Mouse (Mus musculus): Measurements from ENCODE around the gene Olfr1510.
"Not testable (repeated sequence)": the region's sequence is repeated elsewhere in the genome, so short reads cannot be mapped to it uniquely, and the experiment has no call there.

Olfr1510 gene

GRCm38 (mm10) chr14:52414273-52414672, at the start of gene Olfr1510:
Olfr1510 (minus strand) TSS chr14:52414373.
- DNase-seq (ENCODE audit: low read depth, low spot score): no peak

DNA sequence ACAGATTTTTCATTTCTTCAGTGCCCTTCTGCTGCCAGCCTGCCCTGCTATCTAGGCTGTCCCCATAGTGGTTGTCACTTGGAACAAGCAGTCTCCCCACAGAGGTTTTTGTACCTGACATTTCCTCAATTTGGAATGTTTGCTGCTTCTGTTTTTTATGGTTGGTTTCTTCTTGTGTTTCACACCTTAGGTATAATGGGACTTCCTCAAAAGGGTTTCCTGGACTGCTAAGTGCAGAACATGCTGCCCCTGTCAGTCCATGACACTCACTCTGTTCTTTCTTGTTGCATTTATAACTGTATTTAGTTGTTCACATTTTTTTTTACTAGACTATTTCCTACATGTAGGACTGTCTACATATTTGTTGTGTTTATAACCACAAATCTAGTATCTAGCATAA, 47.8 kb upstream of the Olfr1510 start:
- no peak for DNase-seq (ENCODE audit: low read depth, low spot score)

- DNase-seq (ENCODE audit: low read depth, low spot score): no peak
These were observed 37.0 kb upstream of the Olfr1510 start for GRCm38 (mm10) chr14:52451138-52451537.

GRCm38 (mm10) chr14:52442690-52443089, 28.5 kb upstream of the Olfr1510 start, which contains the start of gene Olfr1509:
Olfr1509 (plus strand) TSS chr14:52442990.
- DNase-seq (ENCODE audit: low read depth, low spot score): no peak

DNA sequence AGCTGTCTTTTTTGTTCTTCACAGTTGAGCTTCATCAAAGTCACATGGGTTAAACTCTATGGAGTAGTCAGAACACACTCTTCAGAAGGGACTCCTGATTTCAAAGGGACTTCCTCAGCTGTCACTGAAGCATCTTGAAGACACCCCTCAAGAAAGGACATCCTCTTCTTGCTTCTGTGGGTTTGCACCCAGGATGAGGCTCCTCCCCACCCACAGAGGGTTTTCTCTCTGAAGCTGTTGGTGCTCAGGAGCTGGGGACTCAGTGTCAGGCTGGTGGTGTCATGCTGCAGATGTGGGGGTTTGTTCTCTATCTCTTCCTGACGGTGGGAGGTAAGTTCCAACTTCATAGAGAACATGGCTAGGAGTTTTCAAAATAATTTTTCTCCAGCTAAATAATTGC, 13.5 kb upstream of the Olfr1510 start:
- DNase-seq (ENCODE audit: low read depth, low spot score): no peak

- DNase-seq (ENCODE audit: low read depth, low spot score): not testable (repeated sequence)
These were observed 3.8 kb downstream of the Olfr1510 start for GRCm38 (mm10) chr14:52410142-52410919.

DNA sequence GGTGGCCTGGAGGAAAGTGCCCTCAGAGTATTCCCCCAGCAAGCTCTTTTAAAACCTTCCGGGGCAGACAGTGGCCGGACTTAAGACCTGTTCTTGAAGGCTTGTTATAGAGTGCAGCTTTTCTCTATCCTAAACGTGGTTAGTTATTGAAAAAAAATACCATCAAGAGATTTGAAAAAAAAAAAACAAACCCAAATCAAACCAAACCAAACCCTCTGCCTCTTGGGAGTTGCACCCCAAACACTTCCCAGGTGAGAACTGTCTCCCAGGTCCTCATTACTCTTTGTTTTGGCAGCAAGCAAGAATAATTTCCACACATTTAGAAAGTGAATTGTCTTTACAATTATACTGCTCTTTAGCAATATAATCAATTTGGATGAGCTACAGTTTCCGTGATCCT, 16.9 kb downstream of the Olfr1510 start, which contains the start of gene Olfr1511:
Gene Olfr1511 (minus strand): TSS at position 101 of the 400 bp plus-strand sequence.
- no peak for DNase-seq (ENCODE audit: low read depth, low spot score)

GRCm38 (mm10) chr14:52390084-52390848, 23.9 kb downstream of the Olfr1510 start:
- not testable (repeated sequence) for DNase-seq (ENCODE audit: low read depth, low spot score)

DNA sequence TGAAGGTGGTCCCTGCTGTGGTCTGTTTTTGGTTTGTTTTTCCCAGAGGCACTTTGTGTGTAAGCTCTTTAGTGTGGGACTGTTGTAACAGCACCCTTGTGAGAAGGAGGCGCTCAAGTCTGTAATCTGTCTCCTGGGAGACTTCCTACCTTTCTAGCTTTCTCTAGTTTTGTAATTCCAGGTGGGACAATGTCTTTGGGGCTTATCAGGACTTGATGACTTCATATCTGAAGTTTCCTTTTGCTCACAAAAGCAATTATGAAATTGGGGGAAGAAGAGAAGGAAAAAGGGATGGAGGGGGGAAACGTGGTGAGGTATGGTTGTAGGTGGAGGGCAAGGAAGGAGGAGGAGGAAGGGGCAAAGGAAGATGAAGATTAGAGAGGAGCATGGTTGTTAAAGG, 35.1 kb downstream of the Olfr1510 start, which contains the start of gene Olfr1512:
Gene Olfr1512 (minus strand): TSS at position 101 of the 400 bp plus-strand sequence.
- no peak for DNase-seq (ENCODE audit: low read depth, low spot score)

DNA sequence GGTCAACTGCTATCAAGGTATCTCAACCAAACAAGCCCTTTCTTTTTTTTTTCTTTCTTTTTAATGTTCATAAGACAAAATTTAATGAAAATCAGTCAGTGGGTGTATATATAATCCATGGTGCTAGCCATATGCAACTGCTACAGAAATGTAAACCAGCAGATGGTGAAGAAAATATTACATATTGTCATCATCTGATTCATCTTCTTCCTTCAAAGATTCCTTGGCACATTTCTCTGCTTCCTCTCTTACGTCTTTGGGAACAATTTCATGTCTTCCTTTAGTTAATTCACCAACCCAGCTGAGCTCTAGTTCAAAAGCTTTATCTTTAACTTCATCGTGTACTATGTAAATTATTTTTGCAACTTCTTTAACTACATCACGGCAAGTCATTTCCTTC, 45.4 kb downstream of the Olfr1510 start:
- no peak for DNase-seq (ENCODE audit: low read depth, low spot score)

All from forelimb bud, embryonic 11.5 days (tissue).